Mouse (Mus musculus) heart, adult 8-10 months (tissue): ENCODE results near the gene Dhx9. TPM values are rescaled to one million over a fixed set of nuclear protein-coding genes. Genes with fewer than 3 reads are reported as not detected.
A peak's percentile ranks its signal among the peaks of the same experiment; 100 is the strongest.
"Not testable (repeated sequence)": the region's sequence is repeated elsewhere in the genome, so short reads cannot be mapped to it uniquely, and the experiment has no call there.

Experiments
- DNase-seq: peaks from one replicate; pipeline ENCODE4 v3.0.0; 2022; ENCODE audit warnings: low spot score
- total RNA-seq, 4 experiments: library from RNA; stranded (reverse); gene quantifications; 2 replicates each; pipeline ENCODE4 v1.2.4; 2022

Gene Dhx9
- total RNA-seq, 4 experiments from 2014 or later = 35.5 to 42.1 (median 38.2) TPM

GRCm38 (mm10) chr1:153424271-153424670 is 63.2 kb downstream of the Dhx9 start:
- no peak for DNase-seq

- DNase-seq = not testable (repeated sequence)
Observed at GRCm38 (mm10) chr1:153417805-153418204, 69.7 kb downstream of the Dhx9 start.

GRCm38 (mm10) chr1:153416271-153416832 is 71.1 kb downstream of the Dhx9 start:
- not testable (repeated sequence) for DNase-seq

- not testable (repeated sequence) for DNase-seq
Observed at GRCm38 (mm10) chr1:153415742-153416141, 71.7 kb downstream of the Dhx9 start.

GRCm38 (mm10) chr1:153414962-153415361 is 72.5 kb downstream of the Dhx9 start:
- DNase-seq = peak; percentile 80

- peak; percentile 84 for DNase-seq
Observed at GRCm38 (mm10) chr1:153414114-153414723, 73.2 kb downstream of the Dhx9 start.

- DNase-seq = not testable (repeated sequence)
Observed at GRCm38 (mm10) chr1:153413397-153414020, 74.0 kb downstream of the Dhx9 start.

GRCm38 (mm10) chr1:153412663-153413396 is 74.6 kb downstream of the Dhx9 start:
- not testable (repeated sequence) for DNase-seq

- DNase-seq = no peak
Observed at GRCm38 (mm10) chr1:153411723-153412122, 75.7 kb downstream of the Dhx9 start.

GRCm38 (mm10) chr1:153410915-153411314 is 76.5 kb downstream of the Dhx9 start:
- DNase-seq = not testable (repeated sequence)

GRCm38 (mm10) chr1:153408296-153408695 is 79.2 kb downstream of the Dhx9 start:
- DNase-seq = not testable (repeated sequence)

- not testable (repeated sequence) for DNase-seq
Observed at GRCm38 (mm10) chr1:153407641-153408040, 79.8 kb downstream of the Dhx9 start.

Other genes with a start within 250 kb of the Dhx9 start
- 100 to 1,000 TPM in 2 of 4 experiments, 10 to 100 TPM in 2; 83.2 to 109 (median 98.8) TPM for gene Lamc1, start 154.9 kb downstream of the Dhx9 start, total RNA-seq
- gene Shcbp1l, start 62.5 kb downstream of the Dhx9 start, total RNA-seq = not detected
- gene Npl, start 62.4 kb upstream of the Dhx9 start, total RNA-seq = 1 to 10 TPM; 1.3 to 1.8 (median 1.8) TPM
- gene Rgs8, start 165.4 kb upstream of the Dhx9 start, total RNA-seq = not detected